Comparison of ENCODE assay signal across 9 mouse cellular contexts in genomic region chr16:45095561-45096482, GRCm38 (mm10). TPM values are rescaled to one million over a fixed set of nuclear protein-coding genes. Genes with fewer than 3 reads are reported as not detected.
DNase-seq lines count a peak whose midpoint lies in the region; ATAC-seq lines count a peak whose summit lies in the region.
"Had no signal": no experiment of that assay in that cellular context is flagged by ENCODE, and none has a peak within 500 bp of the region (broad histone marks: within the 10 kb centered on the region; RNA-seq: fewer than 3 reads in every experiment).

No protein-coding gene starts in this region.

- ATAC-seq in embryonic facial prominence, embryonic 11.5 days (replicated peaks; ENCODE audit: insufficient number of reproducible peaks, low FRiP score, low TSS enrichment, low read depth): peak; percentile 41; the same call in 1 of the 2 replicates
- no peak for ATAC-seq in heart, embryonic 15.5 days (replicated peaks; ENCODE audit: insufficient number of reproducible peaks, insufficient read depth, low FRiP score, low read depth)
- ATAC-seq: activated CD4-positive, CD25-positive, alpha-beta regulatory T cell, adult 4 months had no signal

- no peak overlapping the region for H3K27ac ChIP-seq in embryonic facial prominence, embryonic 11.5 days (replicated peaks; ENCODE audit: low read depth, low read length)
- no peak overlapping the region for H3K27ac ChIP-seq in embryonic facial prominence, embryonic 10.5 days (replicated peaks)
- no peak overlapping the region for H3K27ac ChIP-seq in heart, embryonic 15.5 days

- DNase-seq in embryonic facial prominence, embryonic 11.5 days (ENCODE audit: low spot score): no peak
- no peak for DNase-seq in embryonic facial prominence, embryonic 10.5 days (ENCODE audit: low spot score)
- peak; percentile 32 to 36 for DNase-seq in left cerebral cortex, postnatal 14 days (ENCODE audit: low spot score in 2 of 2)
- DNase-seq in left cerebral cortex, adult 11 months (ENCODE audit: low spot score): no peak
- DNase-seq in lung, postnatal 10 days: peak; percentile 24
- DNase-seq in c-Kit-positive CD71-positive TER-119-positive erythroid progenitor cells, embryonic 14.5 days (ENCODE audit: low spot score): no peak
- DNase-seq in retina, embryonic 14.5 days (ENCODE audit: low spot score): no peak

- intact Hi-C loops in left cerebral cortex, postnatal 14 days (cut with DNase I): loop anchor here (10.0 kb wide), 2 partner anchors 131 to 371 kb away; partner anchors contain the start of gene Nepro

- H3K9me3 ChIP-seq in embryonic facial prominence, embryonic 11.5 days (replicated peaks; ENCODE audit: control insufficient read depth, low read length): no peaks in the 10 kb centered on the region
- H3K9me3 ChIP-seq in embryonic facial prominence, embryonic 10.5 days: no peaks in the 10 kb centered on the region
- no peaks in the 10 kb centered on the region for H3K9me3 ChIP-seq in heart, embryonic 15.5 days (replicated peaks)

- H3K36me3 ChIP-seq in embryonic facial prominence, embryonic 11.5 days (replicated peaks; ENCODE audit: control insufficient read depth, insufficient read depth, low read depth, low read length): no peaks in the 10 kb centered on the region
- H3K36me3 ChIP-seq in embryonic facial prominence, embryonic 10.5 days (replicated peaks): no peaks in the 10 kb centered on the region
- H3K36me3 ChIP-seq in heart, embryonic 15.5 days: no peaks in the 10 kb centered on the region

- H3K4me2 ChIP-seq in embryonic facial prominence, embryonic 11.5 days (ENCODE audit: low read depth, low read length): no peak overlapping the region
- H3K4me2 ChIP-seq in heart, embryonic 15.5 days: peak overlapping the region; percentile 59

- no peak overlapping the region for H3K9ac ChIP-seq in embryonic facial prominence, embryonic 11.5 days (replicated peaks; ENCODE audit: low read length)
- H3K9ac ChIP-seq in heart, embryonic 15.5 days: peak overlapping the region; percentile 35; the same call in 1 of the 2 replicates

- H3K4me3 ChIP-seq in embryonic facial prominence, embryonic 11.5 days (ENCODE audit: low read depth, low read length): no peak overlapping the region
- H3K4me3 ChIP-seq in embryonic facial prominence, embryonic 10.5 days: no peak overlapping the region
- H3K4me3 ChIP-seq in heart, embryonic 15.5 days: peak overlapping the region; percentile 52

- H3K27me3 ChIP-seq in embryonic facial prominence, embryonic 11.5 days (ENCODE audit: control insufficient read depth, insufficient read depth, low read length): no peaks in the 10 kb centered on the region
- H3K27me3 ChIP-seq in embryonic facial prominence, embryonic 10.5 days (replicated peaks; ENCODE audit: low read depth, poor library complexity, severe bottlenecking): no peaks in the 10 kb centered on the region
- H3K27me3 ChIP-seq in heart, embryonic 15.5 days: no peaks in the 10 kb centered on the region

- no peaks in the 10 kb centered on the region for H3K4me1 ChIP-seq in embryonic facial prominence, embryonic 11.5 days (ENCODE audit: control insufficient read depth, insufficient read depth, low read length)
- H3K4me1 ChIP-seq in embryonic facial prominence, embryonic 10.5 days: peaks cover 33% of the 10 kb centered on the region
- peaks cover 53% of the 10 kb centered on the region for H3K4me1 ChIP-seq in heart, embryonic 15.5 days (replicated peaks)

- WGBS in embryonic facial prominence, embryonic 11.5 days: 91% methylated on average over 26 of the region's 26 CpGs
- whole genome bisulfite sequencing in embryonic facial prominence, embryonic 10.5 days: 92% methylated on average over 26 of the region's 26 CpGs
- WGBS in heart, embryonic 15.5 days: 79% methylated on average over 26 of the region's 26 CpGs

RNA-seq across cellular contexts. Expression of gene Ccdc80, which starts 2.6 kb away (rescaled TPM):
- 25.0 and 26.0 TPM in 2 replicates for polyA plus RNA-seq in embryonic facial prominence, embryonic 11.5 days (2014; fragmentation: Nextera tagmentation; extraction: Ambion mirVana)
- 25.2 and 25.7 TPM in 2 replicates for polyA plus RNA-seq in embryonic facial prominence, embryonic 10.5 days (2016; fragmentation: Nextera tagmentation; extraction: Ambion mirVana)
- 10 to 100 TPM in 1 of 2 experiments, 1 to 10 TPM in 1; 8.9 to 10.9 TPM for total RNA-seq in left cerebral cortex, postnatal 14 days (2021)
- polyA plus RNA-seq in heart, embryonic 15.5 days (2015; fragmentation: Nextera tagmentation; extraction: Ambion mirVana): 110 and 113 TPM in 2 replicates

Comparison
In these comparisons a context has a peak if more than half of its experiments do, and no peak if none do; other contexts are left out.
1. DNase-seq: peak in left cerebral cortex, postnatal 14 days (2 of 2) and lung, postnatal 10 days (single experiment); none in embryonic facial prominence, embryonic 11.5 days (single experiment), embryonic facial prominence, embryonic 10.5 days (single experiment), left cerebral cortex, adult 11 months (single experiment), c-Kit-positive CD71-positive TER-119-positive erythroid progenitor cells, embryonic 14.5 days (single experiment) and retina, embryonic 14.5 days (single experiment).